Mouse (Mus musculus) neural tube, embryonic 13.5 days (tissue): ENCODE measurements around the gene Lacc1. TPM values are rescaled to one million over a fixed set of nuclear protein-coding genes. Genes with fewer than 3 reads are reported as not detected.

ENCODE experiments used
- polyA plus RNA-seq: library from polyadenylated mRNA; unstranded; fragments of >200 nt; fragmentation: Nextera tagmentation; extraction: Ambion mirVana; gene quantifications from 2 replicates; pipeline ENCODE4 v1.2.1, GENCODE M21; 2015

Lacc1 gene
- polyA plus RNA-seq, 1 experiment from 2014 or later = 3.6 TPM

Other genes with a start within 250 kb of the Lacc1 start
- gene Ccdc122, start 132 bp downstream of the Lacc1 start, polyA plus RNA-seq = 1.0 and 1.2 TPM in 2 replicates
- gene Enox1, start 119.9 kb upstream of the Lacc1 start, polyA plus RNA-seq = 40.4 and 44.9 TPM in 2 replicates